Mouse (Mus musculus) stomach, postnatal 0 days (tissue): ENCODE results near the gene Arsa. TPM values are rescaled to one million over a fixed set of nuclear protein-coding genes. Genes with fewer than 3 reads are reported as not detected.

Experiments
- ATAC-seq: fragments of 200-750 bp; cut with Nextera tagmentation; 2 replicates; pipeline ENCODE4 v1.8.0; 2017; ENCODE audit not compliant: low FRiP score, low TSS enrichment
- DNase-seq: peaks from one replicate; pipeline ENCODE4 v3.0.0-alpha.2; 2016; ENCODE audit warnings: low spot score
- H3K27ac ChIP-seq: fragments of 300-500 bp; sonication (generic); replicated peaks from 2 replicates; pipeline ENCODE4 v1.5.1; 2014; ENCODE audit warnings: mild to moderate bottlenecking, control low read depth
- H3K27me3 ChIP-seq: fragments of 300-500 bp; sonication (generic); 2 replicates; pipeline ENCODE4 v1.6.1; 2014; ENCODE audit warnings: low read length; ENCODE audit not compliant: control insufficient read depth, insufficient read depth
- H3K36me3 ChIP-seq: fragments of 300-500 bp; sonication (generic); 2 replicates; pipeline ENCODE4 v1.6.1; 2014; ENCODE audit warnings: low read length, mixed read lengths; ENCODE audit not compliant: control insufficient read depth, insufficient read depth
- H3K4me1 ChIP-seq: fragments of 300-500 bp; sonication (generic); replicated peaks from 2 replicates; pipeline ENCODE4 v1.6.1; 2014; ENCODE audit warnings: antibody characterized with exemption; ENCODE audit not compliant: control insufficient read depth, insufficient read depth
- H3K4me2 ChIP-seq: fragments of 300-500 bp; sonication (generic); replicated peaks from 2 replicates; pipeline ENCODE4 v1.6.1; 2014; ENCODE audit warnings: low read depth, mild to moderate bottlenecking, control low read depth, moderate library complexity
- H3K4me3 ChIP-seq: fragments of 300-500 bp; sonication (generic); 2 replicates; pipeline ENCODE4 v1.5.1; 2014; ENCODE audit warnings: low read depth, low read length, control low read depth
- H3K9ac ChIP-seq: fragments of 300-500 bp; sonication (generic); 2 replicates; pipeline ENCODE4 v1.6.1; 2014; ENCODE audit warnings: mild to moderate bottlenecking, low read length, control low read depth, mixed read lengths
- H3K9me3 ChIP-seq: fragments of 300-500 bp; sonication (generic); 2 replicates; pipeline ENCODE4 v1.6.1; 2016; ENCODE audit warnings: low read length; ENCODE audit not compliant: control insufficient read depth
- CTCF ChIP-seq: IDR thresholded peaks from 2 replicates; pipeline ENCODE4 v1.5.1; 2016; ENCODE audit warnings: antibody characterized with exemption, low read depth, mild to moderate bottlenecking, moderate library complexity
- EP300 ChIP-seq: optimal IDR thresholded peaks from 2 replicates; pipeline ENCODE3; 2016; ENCODE audit warnings: antibody characterized with exemption
- WGBS: fragments of 180-500 bp; shearing (Covaris S2); extraction: QIAGEN DNeasy Blood & Tissue Kit; methylation state at CpG from one replicate; pipeline ENCODE4 v1.1.7; 2014; 5-methylcytosine and 5-hydroxymethylcytosine counted together
- polyA plus RNA-seq: library from polyadenylated mRNA; unstranded; fragments of >200 nt; fragmentation: Nextera tagmentation; extraction: Ambion mirVana; gene quantifications from 2 replicates; pipeline ENCODE4 v1.2.1, GENCODE M21; 2015

The Arsa gene
- polyA plus RNA-seq = 10.3 and 11.1 TPM in 2 replicates

DNA sequence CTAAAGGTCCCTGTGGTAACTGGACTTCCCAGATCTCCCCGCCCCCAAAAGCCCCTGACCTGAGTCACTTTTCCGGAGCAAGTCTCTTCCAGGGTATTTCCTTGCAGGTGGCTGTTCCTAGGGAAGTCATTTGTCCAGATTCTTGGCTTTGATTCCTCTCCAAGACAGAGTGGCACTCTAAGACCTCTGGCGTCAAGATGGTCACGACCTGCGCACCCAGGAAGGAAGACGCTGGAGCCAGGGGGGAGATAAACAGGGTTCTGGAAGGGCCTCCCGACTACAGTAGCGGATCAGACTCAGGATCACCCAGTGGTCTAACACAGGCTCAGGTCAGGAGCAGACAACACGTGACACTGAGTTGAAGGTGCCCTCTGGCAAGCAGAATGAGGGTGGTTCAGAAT is at the start of gene Arsa:
Arsa (minus strand) TSS at position 335 of the 401 bp plus-strand sequence.
- Histone ChIP-seq H3K27me3 (no peaks in the 10 kb centered on the region), H3K4me1 (no peaks in the 10 kb centered on the region), H3K4me2 (peak within 1 kb of the TSS; percentile 87), H3K9me3 (no peaks in the 10 kb centered on the region), H3K4me3 (peak within 1 kb of the TSS; percentile 57), H3K9ac (peak within 1 kb of the TSS; percentile 65), H3K36me3 (no peaks in the 10 kb centered on the region), H3K27ac (peak within 1 kb of the TSS; percentile 81)
- WGBS = 31% methylated on average over 9 of the region's 9 CpGs
- ATAC-seq = no peak
- TF ChIP-seq EP300 (no peak), CTCF (no peak)
- no peak for DNase-seq

DNA sequence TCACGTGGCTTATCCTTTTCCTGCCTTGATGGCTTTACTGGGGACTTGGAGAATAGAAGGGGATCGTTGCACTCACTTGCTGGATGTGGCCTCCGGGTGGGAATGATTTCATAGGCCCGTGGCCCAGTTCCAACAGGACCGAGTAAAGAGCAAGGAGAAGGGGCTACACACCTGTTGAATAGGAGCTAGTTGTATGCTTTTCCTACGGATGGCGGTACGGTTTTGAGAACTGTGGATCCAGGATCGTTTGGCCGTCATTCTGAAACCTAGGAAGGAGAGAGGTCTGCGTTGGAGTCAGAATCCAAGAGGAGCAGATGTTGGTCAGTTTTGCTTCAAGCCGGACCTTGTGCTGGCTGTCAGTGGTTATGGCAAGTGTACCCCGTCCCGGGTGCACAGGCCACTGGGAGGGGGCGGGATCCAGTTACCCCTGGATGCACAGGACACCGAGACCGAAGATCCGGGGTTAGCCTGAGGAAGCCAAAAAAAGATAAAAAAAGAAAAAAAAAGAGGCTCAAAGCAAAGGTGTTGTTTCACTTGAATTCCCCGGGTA is 49.6 kb upstream of the Arsa start:
- Histone ChIP-seq H3K27me3 (peaks cover 4% of the 10 kb centered on the region; the same call in 1 of the 2 replicates), H3K4me3 (no peak overlapping the region), H3K27ac (no peak overlapping the region), H3K4me2 (no peak overlapping the region), H3K36me3 (no peaks in the 10 kb centered on the region), H3K9ac (no peak overlapping the region), H3K9me3 (no peaks in the 10 kb centered on the region), H3K4me1 (no peaks in the 10 kb centered on the region)
- DNase-seq = no peak
- TF ChIP-seq EP300 = no peak
- TF ChIP-seq CTCF = no peak
- 90% methylated on average over 19 of the region's 19 CpGs for WGBS
- ATAC-seq = no peak

DNA sequence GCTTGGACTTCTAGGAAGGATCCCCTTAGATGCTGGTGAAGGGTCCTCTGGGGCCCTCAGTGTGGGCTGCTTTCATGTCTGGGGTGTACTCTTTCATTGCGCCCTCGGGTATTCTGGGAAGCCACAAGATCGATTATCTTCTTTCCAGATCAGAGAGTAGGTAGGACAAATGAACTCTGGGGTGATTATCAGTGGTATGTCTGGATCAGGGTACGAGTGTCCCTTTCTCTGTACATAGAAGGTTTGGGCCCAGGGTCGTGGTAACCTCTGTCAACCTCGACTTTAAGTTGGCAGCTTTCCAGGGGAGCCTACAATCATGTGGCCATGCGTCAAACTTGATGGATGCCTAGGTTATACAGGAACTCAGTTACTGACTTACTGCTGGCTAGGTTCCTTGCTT is 48.7 kb upstream of the Arsa start:
- WGBS = 65% methylated on average over 7 of the region's 7 CpGs
- no peaks in the 10 kb centered on the region for H3K36me3 ChIP-seq

DNA sequence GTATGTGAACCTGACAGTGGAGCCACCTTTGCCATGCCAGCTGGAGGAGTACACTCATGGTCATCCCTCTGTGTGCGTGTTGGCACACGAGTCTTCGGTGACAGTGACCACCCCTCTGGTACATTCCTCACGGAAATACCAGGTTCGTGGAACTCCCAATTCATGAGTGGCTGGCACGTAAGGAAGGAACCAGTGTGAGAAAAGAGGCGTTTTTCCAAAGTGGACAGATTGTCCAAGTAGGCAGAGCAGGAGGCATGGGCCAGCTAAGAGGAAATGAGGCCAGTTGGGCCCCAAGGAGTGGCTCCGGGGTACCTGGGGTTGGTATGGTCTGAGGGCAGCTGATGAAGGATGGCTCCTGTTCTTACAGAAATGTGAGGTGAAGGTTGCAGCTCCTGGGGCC is 48.2 kb upstream of the Arsa start:
- no peak for DNase-seq
- Histone ChIP-seq H3K4me3 (no peak overlapping the region), H3K9ac (no peak overlapping the region), H3K9me3 (no peaks in the 10 kb centered on the region), H3K4me2 (no peak overlapping the region), H3K4me1 (no peaks in the 10 kb centered on the region), H3K36me3 (no peaks in the 10 kb centered on the region), H3K27me3 (peaks cover 4% of the 10 kb centered on the region; the same call in 1 of the 2 replicates), H3K27ac (no peak overlapping the region)
- TF ChIP-seq CTCF (no peak), EP300 (no peak)
- ATAC-seq = no peak
- 95% methylated on average over 8 of the region's 8 CpGs for WGBS

More for the DNA sequence above, 48.7 kb upstream of the Arsa start:
- Histone ChIP-seq H3K27me3 (peaks cover 4% of the 10 kb centered on the region; the same call in 1 of the 2 replicates), H3K9ac (no peak overlapping the region), H3K4me1 (no peaks in the 10 kb centered on the region), H3K4me2 (no peak overlapping the region), H3K27ac (no peak overlapping the region), H3K9me3 (no peaks in the 10 kb centered on the region), H3K4me3 (no peak overlapping the region)
- TF ChIP-seq EP300 = no peak
- TF ChIP-seq CTCF = no peak
- ATAC-seq (no peak), DNase-seq (no peak)

DNA sequence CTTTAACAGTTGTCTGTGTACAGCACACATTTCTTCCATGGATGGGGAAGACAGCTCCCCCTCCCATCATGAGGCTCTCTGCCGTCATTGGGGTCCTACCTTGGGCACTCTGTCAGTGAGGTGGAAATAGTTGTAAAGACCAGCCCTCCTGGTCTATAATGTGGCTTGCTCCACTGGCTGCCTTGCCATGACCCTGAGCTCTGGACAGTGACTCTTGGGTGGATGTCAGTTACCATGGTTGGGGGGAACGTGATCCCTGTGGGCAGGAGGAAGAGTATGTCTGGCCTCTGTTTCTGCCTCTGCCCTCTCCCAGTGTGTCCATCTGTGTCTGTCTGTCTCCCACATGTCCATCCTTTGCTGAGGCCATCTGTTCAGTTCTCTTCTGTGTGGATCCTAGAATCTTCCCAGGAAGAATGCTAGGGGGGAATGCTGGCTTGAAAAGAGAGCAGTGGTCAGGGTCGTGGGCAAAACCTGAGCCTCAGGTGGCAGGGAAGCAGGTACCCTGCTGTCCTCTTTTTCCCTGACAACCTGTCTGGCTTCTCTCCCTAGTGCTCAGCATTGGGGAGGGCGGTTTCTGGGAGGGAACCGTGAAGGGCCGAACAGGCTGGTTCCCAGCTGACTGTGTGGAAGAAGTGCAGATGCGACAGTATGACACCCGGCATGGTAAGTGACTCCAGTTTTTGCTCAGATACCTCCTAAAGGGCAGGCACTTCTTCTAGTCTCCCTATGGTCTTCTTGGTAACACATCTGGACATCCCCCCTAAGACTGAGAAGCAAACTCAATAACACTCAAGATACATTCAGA is 47.6 kb upstream of the Arsa start:
- Histone ChIP-seq H3K4me3 (no peak overlapping the region), H3K9me3 (no peaks in the 10 kb centered on the region), H3K4me2 (peak overlapping the region; percentile 83), H3K27me3 (peaks cover 4% of the 10 kb centered on the region; the same call in 1 of the 2 replicates), H3K9ac (no peak overlapping the region), H3K27ac (no peak overlapping the region), H3K4me1 (no peaks in the 10 kb centered on the region), H3K36me3 (no peaks in the 10 kb centered on the region)
- WGBS = 85% methylated on average over 8 of the region's 8 CpGs
- no peak for DNase-seq
- ATAC-seq = no peak
- no peak for TF ChIP-seq EP300
- no peak for TF ChIP-seq CTCF
